Mouse (Mus musculus): Measurements from ENCODE around the gene Cerk. TPM values are rescaled to one million over a fixed set of nuclear protein-coding genes. Genes with fewer than 3 reads are reported as not detected.
"Not testable (repeated sequence)": the region's sequence is repeated elsewhere in the genome, so short reads cannot be mapped to it uniquely, and the experiment has no call there.

The Cerk gene
- total and polyA plus RNA-seq, 3 experiments: 2.5 to 10.3 (median 4.4) TPM

DNA sequence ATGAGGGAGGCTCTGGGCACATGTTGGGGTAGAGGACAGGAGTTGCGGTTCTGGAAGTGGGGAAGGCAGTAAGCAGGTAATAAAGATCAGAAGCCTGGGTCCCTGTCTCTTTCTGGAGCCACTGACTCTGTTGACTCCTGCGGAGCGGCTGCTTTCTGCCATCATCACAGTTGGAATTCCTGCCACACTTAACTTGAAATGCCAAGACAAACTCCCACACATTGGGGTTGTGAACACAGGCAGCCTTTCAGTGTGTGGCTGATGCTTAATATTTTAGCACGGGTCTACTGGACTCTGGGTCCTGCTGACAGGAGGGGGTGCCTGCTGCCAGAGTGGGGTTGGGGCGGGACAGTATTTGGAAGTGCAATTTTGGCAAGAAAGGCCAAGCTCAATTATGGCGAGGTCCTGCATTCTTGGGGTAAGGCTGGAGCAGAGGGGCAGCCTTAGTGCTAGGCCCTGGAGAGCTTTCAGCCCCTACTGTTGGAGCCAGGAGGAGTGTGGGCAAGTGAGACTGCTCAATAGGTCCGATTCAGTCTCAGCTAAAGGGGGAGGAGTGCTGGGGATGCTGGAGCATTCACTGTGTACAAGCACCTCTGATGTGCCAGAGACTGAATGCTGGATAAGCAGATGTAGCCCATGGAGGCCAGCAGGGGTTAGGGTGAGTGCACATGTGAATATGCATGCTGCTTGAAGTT, 33.7 kb upstream of the Cerk start:
- Histone ChIP-seq H3K27ac (ENCODE audit: insufficient read depth, low read depth) (no peak overlapping the region), H3K79me2 (replicated peaks; ENCODE audit: control insufficient read depth, extremely low read depth, insufficient read depth, poor library complexity, severe bottlenecking) (no peaks in the 10 kb centered on the region), H3K4me2 (ENCODE audit: insufficient read depth, low read depth, poor library complexity, severe bottlenecking) (no peak overlapping the region), H3K9me3 (replicated peaks; ENCODE audit: low read length) (peaks cover 6% of the 10 kb centered on the region), H3K27me3 (replicated peaks) (no peaks in the 10 kb centered on the region), H3K4me1 (ENCODE audit: control insufficient read depth in 1 of 2, insufficient read depth in 2 of 2) (peaks cover 0 to 36% of the 10 kb centered on the region in 2 experiments; a peak in 2 of 4 replicates), H3K36me3 (replicated peaks in 1 of 2; ENCODE audit: control insufficient read depth in 1 of 2, insufficient read depth in 1 of 2, low read length in 1 of 2) (peaks cover 0 to 31% of the 10 kb centered on the region in 2 experiments), H3K4me3 (replicated peaks in 1 of 3; ENCODE audit: low read depth in 2 of 3, low read length in 2 of 3, poor library complexity in 1 of 3) (no peak overlapping the region), H3K9ac (ENCODE audit: insufficient read depth, low read depth) (no peak overlapping the region)
- dilution Hi-C loops (cut with MboI; ENCODE audit: extremely low pct_ligation_motif_present, extremely low pct_unique_long_range_greater_than_20kb, low sequenced_read_pairs) (no loop called here), in situ Hi-C loops (cut with MboI; ENCODE audit: low pct_ligation_motif_present, low pct_unique_long_range_greater_than_20kb, low sequenced_read_pairs) (loop anchor here (10.0 kb wide), 1 partner anchor 55 kb away; no protein-coding TSS in a partner anchor)
- no peak for DNase-seq (ENCODE audit: extremely low read depth)
- no peak for TF ChIP-seq CTCF (conservative IDR thresholded peaks at IDR 0.05 in 1 of 2, IDR thresholded peaks at IDR 0.05 in 1 of 2; ENCODE audit: low read depth in 2 of 2, low read length in 2 of 2)
- TF ChIP-seq SIN3A (IDR thresholded peaks at IDR 0.05; ENCODE audit: low read length): no peak
- TF ChIP-seq MAFK (IDR thresholded peaks at IDR 0.05; ENCODE audit: insufficient replicate concordance, low read length): no peak
- TF ChIP-seq USF1 (IDR thresholded peaks at IDR 0.05; ENCODE audit: low read depth, low read length): no peak
- no peak for TF ChIP-seq ZC3H11A (IDR thresholded peaks at IDR 0.05; ENCODE audit: low read depth, low read length)
- TF ChIP-seq GABPA (IDR thresholded peaks at IDR 0.05; ENCODE audit: insufficient replicate concordance, low read depth, low read length): no peak
- TF ChIP-seq BHLHE40 (IDR thresholded peaks at IDR 0.05; ENCODE audit: low read depth, low read length): no peak
- TF ChIP-seq NELFE (IDR thresholded peaks at IDR 0.05; ENCODE audit: low read depth, low read length): no peak
- TF ChIP-seq ZMIZ1 (IDR thresholded peaks at IDR 0.05; ENCODE audit: low read depth, low read length): no peak
- TF ChIP-seq E2F4 (IDR thresholded peaks at IDR 0.05; ENCODE audit: insufficient replicate concordance, low read depth, low read length): no peak
- TF ChIP-seq HCFC1 (IDR thresholded peaks at IDR 0.05; ENCODE audit: low read depth, low read length): no peak
- TF ChIP-seq CHD1 (IDR thresholded peaks at IDR 0.05; ENCODE audit: low read depth, low read length): no peak
- no peak for TF ChIP-seq POLR2AphosphoS2 (IDR thresholded peaks at IDR 0.05; ENCODE audit: low read depth, low read length)
- TF ChIP-seq JUN (IDR thresholded peaks at IDR 0.05; ENCODE audit: insufficient read depth, low read depth, low read length): no peak
- no peak for TF ChIP-seq CHD2 (IDR thresholded peaks at IDR 0.05; ENCODE audit: low read length)
- TF ChIP-seq JUND (conservative IDR thresholded peaks at IDR 0.05; ENCODE audit: low read depth, low read length): no peak

DNA sequence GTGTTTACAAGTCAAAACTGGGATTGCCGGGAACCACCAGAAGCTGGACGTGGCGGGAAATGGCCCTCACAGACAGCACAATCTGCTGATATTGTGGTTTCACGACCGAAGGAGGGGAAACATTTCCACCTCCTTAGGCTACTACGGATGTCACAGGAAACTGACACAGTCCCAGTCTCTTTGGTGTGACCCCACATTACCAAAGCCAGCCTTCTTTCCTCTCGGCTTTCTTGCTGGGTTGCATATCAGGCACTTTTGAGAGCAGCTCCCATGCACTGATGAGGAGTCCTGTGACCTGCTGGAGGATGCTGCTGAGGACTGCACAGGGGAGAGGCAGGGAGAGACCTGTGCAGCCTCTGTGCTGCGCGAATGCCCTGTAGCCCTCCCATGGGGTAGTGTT, 30.7 kb upstream of the Cerk start:
- H3K27me3 ChIP-seq (replicated peaks); H3K9me3 ChIP-seq (replicated peaks; ENCODE audit: low read length); H3K27ac ChIP-seq (ENCODE audit: insufficient read depth, low read depth); H3K4me2 ChIP-seq (ENCODE audit: insufficient read depth, low read depth, poor library complexity, severe bottlenecking); H3K4me3 ChIP-seq (replicated peaks in 1 of 3; ENCODE audit: low read depth in 2 of 3, low read length in 2 of 3, poor library complexity in 1 of 3); DNase-seq (ENCODE audit: extremely low read depth); dilution Hi-C loops (cut with MboI; ENCODE audit: extremely low pct_ligation_motif_present, extremely low pct_unique_long_range_greater_than_20kb, low sequenced_read_pairs); H3K9ac ChIP-seq (ENCODE audit: insufficient read depth, low read depth): not testable (repeated sequence)
- in situ Hi-C loops (cut with MboI; ENCODE audit: low pct_ligation_motif_present, low pct_unique_long_range_greater_than_20kb, low sequenced_read_pairs): loop anchor here (10.0 kb wide), 1 partner anchor 52 kb away; no protein-coding TSS in a partner anchor
- Histone ChIP-seq H3K4me1 (ENCODE audit: control insufficient read depth in 1 of 2, insufficient read depth in 2 of 2) (peaks cover 6 to 45% of the 10 kb centered on the region in 2 experiments; a peak in 2 of 4 replicates), H3K36me3 (replicated peaks in 1 of 2; ENCODE audit: control insufficient read depth in 1 of 2, insufficient read depth in 1 of 2, low read length in 1 of 2) (peaks cover 7 to 28% of the 10 kb centered on the region in 2 experiments), H3K79me2 (replicated peaks; ENCODE audit: control insufficient read depth, extremely low read depth, insufficient read depth, poor library complexity, severe bottlenecking) (peaks cover 15% of the 10 kb centered on the region)

All from CH12.LX (cell line).